Mouse (Mus musculus) fat pad, adult 2 months (tissue): ENCODE results near the gene Ubl4b.

Experiments used
- DNase-seq: peaks from one replicate; pipeline ENCODE4 v3.0.0-alpha.2; 2011; ENCODE audit warnings: low read depth, low spot score; ENCODE audit errors: extremely low read depth

The Ubl4b gene

DNA sequence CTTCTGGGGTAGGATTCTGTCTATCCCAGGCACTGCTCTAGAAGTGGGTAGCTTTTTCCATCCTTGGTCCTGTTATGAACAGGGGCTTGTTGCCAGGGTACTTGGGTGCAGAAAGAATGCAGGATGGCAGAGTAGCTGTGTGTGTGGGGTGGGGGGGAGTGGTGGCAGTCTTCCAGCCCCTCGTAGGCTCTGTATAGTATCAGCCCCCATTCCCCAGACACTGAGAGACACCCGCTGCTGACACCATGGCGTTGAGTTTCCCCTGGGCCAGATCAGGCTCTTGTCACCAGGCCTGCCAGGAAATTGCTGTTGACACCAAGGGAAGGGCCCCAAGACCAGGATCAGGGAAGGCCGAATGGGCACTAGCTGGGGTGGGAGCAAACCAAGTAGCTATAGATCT, 13.8 kb upstream of the Ubl4b start:
- DNase-seq: no peak

DNA sequence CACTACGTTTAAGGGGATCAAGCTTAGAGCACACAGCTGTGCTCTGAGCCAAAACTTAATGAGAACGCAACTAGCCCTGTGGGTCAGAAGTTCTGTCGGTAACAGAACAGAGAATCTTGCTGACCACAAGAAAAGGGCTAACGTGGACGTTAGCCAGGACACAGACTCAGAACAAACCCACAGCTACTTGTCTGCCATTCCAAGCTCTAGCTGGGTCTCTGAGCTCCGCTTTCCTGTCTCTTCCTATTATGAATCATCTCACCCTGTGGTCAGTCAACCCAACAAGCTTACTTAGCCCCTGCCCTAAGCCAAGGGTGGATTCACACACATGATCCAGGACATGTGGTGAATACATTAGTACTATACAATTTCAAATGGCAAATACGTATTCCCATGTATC, 12.9 kb upstream of the Ubl4b start:
- no peak for DNase-seq

- no peak for DNase-seq
Measured at GRCm38 (mm10) chr3:107565331-107565730, 10.5 kb upstream of the Ubl4b start.

DNA sequence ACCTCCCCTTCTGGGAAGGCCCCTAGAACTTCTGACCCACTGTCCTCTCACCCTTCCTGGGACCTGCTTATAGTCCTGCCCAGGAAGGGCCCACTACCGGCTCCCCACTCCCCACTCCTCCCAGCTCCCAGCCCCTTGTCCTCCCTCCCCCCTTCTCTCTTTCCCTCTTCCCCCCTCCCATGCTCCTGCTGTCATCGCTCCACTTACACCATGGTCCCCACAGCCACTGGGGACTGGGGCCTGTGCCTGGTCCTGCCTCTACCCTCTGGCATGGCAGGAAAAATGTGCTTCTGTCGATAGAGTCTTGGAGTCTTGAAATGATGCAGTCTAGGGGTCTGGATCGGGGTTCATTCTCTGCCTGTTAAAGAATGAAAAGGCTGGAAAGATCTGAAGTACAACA, 9.0 kb upstream of the Ubl4b start:
- no peak for DNase-seq

DNA sequence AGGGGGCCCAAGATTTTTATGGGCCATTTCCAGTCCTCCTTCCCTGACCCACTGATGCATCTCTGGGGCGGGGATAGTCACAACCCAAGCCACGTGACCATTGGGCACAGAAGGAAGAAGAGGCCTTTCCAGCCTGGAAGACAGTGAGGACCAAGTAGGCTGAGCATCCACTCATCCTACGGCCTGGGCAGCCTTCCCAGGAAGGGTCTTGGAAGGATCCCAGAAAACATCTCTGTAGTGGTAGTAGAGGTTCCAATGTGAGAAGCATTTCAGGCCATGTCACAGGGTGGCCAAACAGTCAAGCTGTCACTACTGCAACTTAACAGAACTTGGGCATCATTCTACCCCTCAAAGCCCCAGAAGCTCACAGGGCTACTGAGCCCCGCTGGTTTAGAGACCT, 7.7 kb upstream of the Ubl4b start:
- no peak for DNase-seq

- no peak for DNase-seq
Measured at GRCm38 (mm10) chr3:107562104-107562503, 7.2 kb upstream of the Ubl4b start.

DNA sequence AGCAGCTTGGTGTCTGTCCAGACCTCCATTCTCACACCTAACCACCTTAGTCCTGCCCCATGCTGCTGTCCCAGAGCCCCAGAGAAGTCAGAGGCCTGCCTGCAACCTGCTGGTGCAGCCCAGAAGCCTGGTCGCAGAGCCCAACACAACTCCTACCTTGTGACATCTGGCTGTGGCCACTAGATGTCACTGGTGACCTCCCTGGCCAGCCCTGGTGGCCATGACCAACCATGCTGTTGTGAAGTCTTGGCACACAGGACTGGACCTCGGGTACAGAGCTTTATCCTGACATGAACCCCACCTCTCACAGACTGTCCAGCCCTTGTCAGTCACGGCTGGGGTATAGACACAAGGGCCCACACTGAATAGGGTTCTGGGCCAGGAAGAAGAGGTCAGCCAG, 4.3 kb upstream of the Ubl4b start:
- DNase-seq: no peak

DNA sequence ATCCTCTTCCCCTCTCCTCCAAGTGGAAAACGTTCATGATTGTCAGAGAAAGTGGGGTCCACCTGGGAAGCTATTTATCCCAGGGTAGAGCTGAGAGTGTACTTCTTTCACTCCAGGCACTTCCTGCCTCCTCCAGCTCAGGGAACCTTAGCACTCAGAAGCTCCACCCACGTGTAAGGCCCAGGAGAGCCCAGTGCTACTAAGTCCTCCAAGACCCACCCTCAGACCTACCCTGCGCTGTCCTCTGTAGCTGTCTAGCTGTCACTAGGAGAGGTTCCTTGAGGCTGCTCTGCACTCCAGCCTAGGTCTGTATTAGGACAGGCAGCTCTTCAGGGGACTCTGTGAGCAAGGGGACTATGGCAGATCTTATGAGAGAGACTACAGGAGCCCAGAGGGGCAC, 3.9 kb upstream of the Ubl4b start:
- DNase-seq: no peak

- no peak for DNase-seq
Measured at GRCm38 (mm10) chr3:107550409-107551049, 4.3 kb downstream of the Ubl4b start.

DNA sequence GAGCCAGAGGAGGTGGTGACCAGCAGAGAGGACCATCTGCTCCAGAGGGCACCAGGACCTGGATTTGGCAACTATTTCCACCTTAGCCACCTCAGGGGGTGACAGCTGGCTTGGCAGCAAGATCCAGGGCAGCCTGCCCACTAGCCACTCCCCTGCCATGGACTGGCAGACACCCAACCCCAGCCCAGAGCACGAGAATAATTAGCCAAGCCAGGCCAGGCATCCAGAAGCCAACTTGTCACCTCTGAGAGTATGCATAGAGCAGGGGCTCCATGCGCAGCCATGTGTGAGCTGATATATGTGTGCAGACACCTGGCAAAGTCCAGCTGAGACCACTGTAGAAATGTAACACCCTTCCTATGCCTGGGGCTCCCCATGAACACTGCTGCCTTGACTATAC, 7.9 kb downstream of the Ubl4b start:
- no peak for DNase-seq

DNA sequence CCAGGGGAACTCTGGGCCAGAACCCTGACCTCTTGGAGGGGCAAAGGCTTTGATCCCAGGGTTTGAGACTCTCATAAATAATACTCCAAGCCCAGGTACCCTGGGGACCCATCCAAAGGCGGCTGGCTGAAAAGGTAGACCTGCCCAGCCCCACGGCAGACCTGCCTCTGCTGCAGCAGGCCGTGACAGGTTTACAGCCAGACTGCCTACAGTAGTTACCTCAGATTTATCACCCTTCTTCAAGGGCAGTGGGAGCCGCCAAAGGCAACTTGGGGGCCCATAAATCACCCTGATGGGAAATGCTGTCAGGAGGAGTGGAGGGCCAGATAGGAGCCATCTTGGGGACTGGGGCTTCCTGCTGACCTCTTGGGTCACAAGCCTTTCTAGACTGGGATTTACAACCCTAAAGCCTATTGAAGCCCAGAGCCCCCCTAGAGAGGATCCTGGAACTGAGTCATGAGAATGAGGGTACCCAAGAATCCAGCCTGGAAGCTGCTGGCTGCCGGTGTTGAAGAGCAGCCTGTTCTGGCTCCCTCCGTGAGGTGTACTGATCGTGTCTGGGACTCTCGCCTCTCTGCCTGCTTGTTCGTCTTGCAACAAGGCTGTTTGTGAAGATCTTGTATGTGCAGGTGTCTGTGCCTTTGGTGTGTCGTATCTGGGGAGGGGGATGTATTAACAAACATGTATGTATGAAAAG, 9.0 kb downstream of the Ubl4b start:
- DNase-seq: no peak

- no peak for DNase-seq
Measured at GRCm38 (mm10) chr3:107545278-107545677, 9.6 kb downstream of the Ubl4b start.

- no peak for DNase-seq
Measured at GRCm38 (mm10) chr3:107543158-107544080, 11.5 kb downstream of the Ubl4b start.

DNA sequence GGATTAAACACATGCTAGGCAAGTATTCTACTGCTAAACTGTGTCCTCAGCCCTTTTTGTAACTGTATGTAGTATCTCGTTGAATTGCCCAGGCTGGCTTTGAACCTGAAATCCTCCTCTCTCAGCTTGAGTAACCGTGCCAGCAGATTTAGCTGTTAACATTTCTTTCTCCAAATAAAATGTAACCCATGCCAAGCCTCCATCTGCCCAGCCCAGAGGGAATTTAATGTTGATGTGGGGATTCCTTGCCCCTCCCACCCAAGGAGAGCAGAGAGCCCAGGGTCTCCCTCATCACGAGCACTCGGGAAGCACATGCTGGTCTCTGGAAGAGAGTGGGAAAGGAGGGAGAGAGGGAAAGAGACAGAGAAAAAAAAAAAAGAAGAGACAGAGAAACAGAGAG, 12.3 kb downstream of the Ubl4b start:
- DNase-seq: no peak

- DNase-seq: no peak
Measured at GRCm38 (mm10) chr3:107537504-107537889, 17.4 kb downstream of the Ubl4b start.

GRCm38 (mm10) chr3:107536810-107537503, 17.9 kb downstream of the Ubl4b start:
- no peak for DNase-seq

DNA sequence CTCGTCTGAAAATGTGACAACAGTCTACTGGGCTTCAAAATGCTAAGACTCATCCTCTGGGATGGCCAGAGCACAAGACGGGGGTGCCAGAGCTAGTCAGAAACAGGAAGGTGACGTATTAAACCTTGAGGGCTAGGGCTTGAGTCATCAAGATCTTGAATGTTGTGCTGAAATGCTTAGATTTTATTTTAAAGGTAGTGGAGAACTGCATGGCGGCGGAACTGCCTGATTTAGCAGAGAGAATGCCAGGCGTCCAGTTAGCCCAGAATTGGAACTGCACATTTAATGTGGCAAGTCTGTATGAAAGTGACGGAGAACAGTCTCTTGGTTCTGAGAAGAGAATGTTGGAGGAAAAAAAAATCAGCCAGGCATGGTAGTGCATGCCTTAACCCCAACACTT, 19.9 kb downstream of the Ubl4b start:
- DNase-seq: no peak

GRCm38 (mm10) chr3:107533532-107533931, 21.3 kb downstream of the Ubl4b start:
- DNase-seq: no peak

GRCm38 (mm10) chr3:107530581-107530980, 24.3 kb downstream of the Ubl4b start:
- DNase-seq: no peak

DNA sequence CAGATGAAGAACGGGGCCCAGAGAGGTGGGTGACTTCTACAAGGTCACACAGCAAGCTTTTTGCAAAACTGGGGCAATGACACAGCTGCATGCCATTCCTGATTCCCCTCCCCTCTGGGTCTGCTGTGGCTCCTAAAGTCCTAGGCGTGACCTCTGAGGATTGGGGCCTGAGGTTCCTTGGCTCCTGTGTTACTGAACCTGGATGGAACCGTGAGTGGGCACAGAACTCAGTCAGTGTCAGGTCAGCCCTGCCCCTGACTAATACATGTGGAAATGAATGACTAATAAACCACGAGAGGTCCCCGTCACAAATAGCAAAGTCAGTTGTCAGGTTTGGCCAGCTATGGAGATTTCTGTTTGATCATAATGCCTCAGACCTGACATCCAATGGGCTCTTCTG, 25.7 kb downstream of the Ubl4b start:
- no peak for DNase-seq

DNA sequence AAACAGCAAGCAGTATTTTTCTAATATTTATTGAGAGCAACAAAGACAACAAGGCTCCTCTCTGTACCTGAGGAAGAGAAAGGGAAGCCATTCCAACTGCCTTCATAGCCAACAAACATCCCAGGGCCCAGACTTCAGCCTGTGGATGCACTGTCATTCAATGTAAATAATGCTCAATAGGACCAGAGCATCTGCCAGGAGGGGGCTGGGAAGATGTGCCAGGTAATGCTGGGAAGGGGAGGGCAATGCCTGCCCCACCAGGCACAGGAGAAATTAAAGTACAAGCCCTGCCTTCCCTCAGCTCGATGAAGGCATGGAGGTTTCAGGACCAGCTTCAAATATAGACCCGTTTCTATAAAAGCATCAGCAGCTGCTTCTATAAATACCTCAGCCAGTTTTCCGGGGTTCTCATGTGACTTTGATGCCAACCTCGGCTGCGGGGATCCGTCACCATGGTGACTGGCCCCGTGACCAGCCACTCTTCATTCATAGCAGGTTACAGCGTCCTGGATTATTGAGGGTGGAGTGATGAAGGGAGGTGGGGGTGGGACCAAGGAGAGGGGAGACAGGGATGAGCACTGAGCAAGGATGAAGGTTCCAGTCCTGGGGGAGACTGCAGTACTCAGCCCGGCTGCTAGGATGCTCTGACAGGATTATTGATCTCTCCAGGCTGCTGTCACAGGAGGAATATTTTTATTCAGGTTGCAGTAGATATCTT, 26.3 kb downstream of the Ubl4b start:
- no peak for DNase-seq
